Mouse (Mus musculus) embryonic facial prominence, embryonic 15.5 days (tissue): ENCODE data around the gene Nup160. TPM values are rescaled to one million over a fixed set of nuclear protein-coding genes. Genes with fewer than 3 reads are reported as not detected.

Source experiments
- ATAC-seq: fragments of 200-750 bp; cut with Nextera tagmentation; 2 replicates; pipeline ENCODE4 v1.8.0; 2017; ENCODE audit warnings: low read depth, moderate TSS enrichment; ENCODE audit not compliant: insufficient number of reproducible peaks, low FRiP score, low TSS enrichment
- H3K27ac ChIP-seq: fragments of 300-500 bp; sonication (generic); replicated peaks from 2 replicates; pipeline ENCODE4 v1.5.1; 2015; ENCODE audit warnings: mild to moderate bottlenecking, inconsistent platforms
- H3K27me3 ChIP-seq: fragments of 300-500 bp; sonication (generic); 2 replicates; pipeline ENCODE4 v1.6.1; 2015; ENCODE audit warnings: inconsistent platforms
- H3K36me3 ChIP-seq: fragments of 300-500 bp; sonication (generic); 2 replicates; pipeline ENCODE4 v1.6.1; 2015; ENCODE audit warnings: mild to moderate bottlenecking, inconsistent platforms
- H3K4me1 ChIP-seq: fragments of 300-500 bp; sonication (generic); 2 replicates; pipeline ENCODE4 v1.6.1; 2015; ENCODE audit warnings: inconsistent platforms
- H3K4me2 ChIP-seq: fragments of 300-500 bp; sonication (generic); replicated peaks from 2 replicates; pipeline ENCODE4 v1.6.1; 2015; ENCODE audit warnings: mild to moderate bottlenecking, inconsistent platforms
- H3K4me3 ChIP-seq: fragments of 300-500 bp; sonication (generic); replicated peaks from 2 replicates; pipeline ENCODE4 v1.5.1; 2015; ENCODE audit warnings: mild to moderate bottlenecking, inconsistent platforms
- H3K9ac ChIP-seq: fragments of 300-500 bp; sonication (generic); 2 replicates; pipeline ENCODE4 v1.6.1; 2015; ENCODE audit warnings: inconsistent platforms
- H3K9me3 ChIP-seq: fragments of 300-500 bp; sonication (generic); replicated peaks from 2 replicates; pipeline ENCODE4 v1.6.1; 2016; ENCODE audit warnings: inconsistent platforms
- WGBS: fragments of 180-500 bp; shearing (Covaris S2); methylation state at CpG from one replicate; pipeline ENCODE4 v1.1.7; 2015; 5-methylcytosine and 5-hydroxymethylcytosine counted together
- polyA plus RNA-seq: library from polyadenylated mRNA; unstranded; fragments of >200 nt; fragmentation: Nextera tagmentation; extraction: Ambion mirVana; gene quantifications from 2 replicates; pipeline ENCODE4 v1.2.1, GENCODE M21; 2015

The Nup160 gene
- polyA plus RNA-seq, 1 experiment from 2014 or later = 30.7 TPM

DNA sequence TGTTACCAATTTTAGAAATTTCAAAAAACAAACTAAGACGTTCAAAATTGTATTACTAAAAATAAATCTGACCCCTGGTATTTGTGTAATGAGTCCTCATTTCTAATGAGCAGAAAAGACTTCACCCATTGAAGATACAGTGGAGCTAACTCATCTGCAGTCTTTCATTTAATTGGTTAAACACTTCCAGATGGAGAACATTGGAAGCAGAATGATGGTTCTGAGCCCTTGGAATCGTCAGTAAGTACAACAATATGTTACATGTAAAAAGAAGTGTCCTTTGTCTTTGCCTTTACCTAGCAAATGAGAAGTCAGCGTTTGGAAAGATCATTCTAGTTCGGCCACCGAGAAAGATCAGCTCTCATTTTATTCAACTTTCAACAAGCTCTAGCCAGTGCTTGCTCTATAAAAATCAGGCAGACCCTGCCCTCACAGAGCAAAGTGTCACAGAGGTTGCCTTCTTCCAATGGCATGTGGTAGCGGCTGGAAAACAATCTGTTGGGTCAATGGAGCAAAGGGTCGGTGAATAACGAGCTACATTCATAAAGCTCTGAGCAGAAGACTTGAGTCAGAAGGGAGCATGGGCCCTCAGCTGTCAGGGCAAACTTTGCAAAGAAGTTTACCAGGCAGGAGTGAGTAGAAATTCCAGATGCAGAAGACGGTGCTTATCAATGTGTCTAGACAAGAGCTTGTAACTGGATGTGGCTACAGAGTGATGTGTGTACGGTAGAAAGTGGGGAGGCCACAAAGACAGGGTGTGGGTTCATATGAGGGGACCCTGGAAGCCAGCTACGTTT lies 10.2 kb upstream of the Nup160 start:
- peak overlapping the region; percentile 23; the same call in 1 of the 2 replicates for H3K4me3 ChIP-seq

DNA sequence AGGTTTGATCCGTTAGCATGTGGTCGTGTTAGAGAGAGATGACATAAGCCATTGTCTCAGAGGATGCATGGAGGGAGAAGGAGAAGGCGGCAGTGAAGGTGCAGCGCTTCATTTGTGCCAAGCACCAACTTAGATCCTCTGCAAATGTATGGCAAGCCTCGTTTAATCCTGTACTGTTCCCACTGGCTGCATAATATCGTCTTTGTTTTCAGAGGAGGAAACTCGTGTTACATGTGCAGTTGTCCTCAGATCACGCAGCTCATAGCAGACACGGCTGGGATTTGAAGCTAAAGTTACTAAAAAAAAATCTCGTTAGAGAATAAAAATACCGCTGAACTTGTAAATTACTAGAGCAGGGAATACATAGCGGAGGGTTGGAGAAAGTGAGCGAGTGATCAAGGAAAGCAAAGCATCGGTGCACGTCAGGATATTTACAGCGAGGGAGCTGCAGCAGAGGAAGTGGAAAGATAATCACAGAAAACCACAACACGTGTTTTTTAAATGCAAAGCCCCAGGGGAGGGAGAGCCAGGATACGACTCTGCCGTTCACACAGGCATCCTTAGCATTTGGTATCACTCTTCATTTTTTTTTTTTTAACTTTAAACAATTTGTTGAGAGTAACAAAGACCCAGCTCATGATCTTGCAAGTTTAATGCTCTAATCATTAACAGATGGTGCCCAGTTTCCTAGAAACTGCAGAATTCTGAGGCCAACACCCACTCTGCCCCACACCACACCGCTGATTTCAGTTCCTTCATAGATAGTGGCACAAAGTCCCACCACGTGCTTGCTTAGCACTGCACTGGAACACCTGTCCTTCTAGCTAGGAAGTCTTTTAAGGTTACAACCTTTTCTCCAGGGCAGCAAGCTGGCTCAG lies 9.4 kb upstream of the Nup160 start:
- H3K9ac ChIP-seq = no peak overlapping the region
- peak; percentile 58 for ATAC-seq
- H3K4me2 ChIP-seq = peak overlapping the region; percentile 42
- no peaks in the 10 kb centered on the region for H3K36me3 ChIP-seq
- H3K4me1 ChIP-seq = peaks cover 15% of the 10 kb centered on the region
- peak overlapping the region; percentile 23 for H3K4me3 ChIP-seq
- H3K27me3 ChIP-seq = no peaks in the 10 kb centered on the region
- no peaks in the 10 kb centered on the region for H3K9me3 ChIP-seq
- 11% methylated on average over 21 of the region's 21 CpGs for WGBS
- H3K27ac ChIP-seq = peak overlapping the region; percentile 71

More for the DNA sequence above, 10.2 kb upstream of the Nup160 start:
- Histone ChIP-seq H3K4me2 (peak overlapping the region; percentile 42), H3K27ac (peak overlapping the region; percentile 71), H3K9ac (no peak overlapping the region), H3K27me3 (no peaks in the 10 kb centered on the region), H3K9me3 (no peaks in the 10 kb centered on the region), H3K36me3 (no peaks in the 10 kb centered on the region), H3K4me1 (peaks cover 15% of the 10 kb centered on the region)
- ATAC-seq = no peak
- WGBS = 23% methylated on average over 11 of the region's 11 CpGs

DNA sequence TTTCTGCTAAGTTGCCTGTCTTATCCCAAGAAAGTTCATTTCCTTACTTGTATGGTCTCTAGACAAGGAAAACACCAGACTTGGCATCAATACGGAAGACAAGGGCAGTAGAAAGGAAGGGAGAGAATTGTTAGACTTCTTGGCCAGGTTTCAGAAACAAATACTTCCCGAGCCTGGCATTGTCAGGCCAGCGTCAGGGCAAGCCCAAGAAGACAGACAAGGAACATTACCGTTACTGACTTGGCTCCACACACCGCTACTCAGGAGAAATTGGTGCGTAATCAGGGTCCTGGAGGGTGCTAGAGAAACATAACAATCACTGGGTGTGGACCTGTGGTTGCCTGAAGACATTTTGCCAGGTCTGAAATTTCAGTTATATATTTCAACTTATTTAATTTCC lies 6.7 kb upstream of the Nup160 start:
- Histone ChIP-seq H3K4me2 (no peak overlapping the region), H3K27me3 (no peaks in the 10 kb centered on the region), H3K4me1 (peaks cover 15% of the 10 kb centered on the region), H3K9me3 (no peaks in the 10 kb centered on the region), H3K4me3 (no peak overlapping the region), H3K9ac (no peak overlapping the region), H3K27ac (no peak overlapping the region), H3K36me3 (no peaks in the 10 kb centered on the region)
- no peak for ATAC-seq
- WGBS = 70% methylated on average over 6 of the region's 6 CpGs

DNA sequence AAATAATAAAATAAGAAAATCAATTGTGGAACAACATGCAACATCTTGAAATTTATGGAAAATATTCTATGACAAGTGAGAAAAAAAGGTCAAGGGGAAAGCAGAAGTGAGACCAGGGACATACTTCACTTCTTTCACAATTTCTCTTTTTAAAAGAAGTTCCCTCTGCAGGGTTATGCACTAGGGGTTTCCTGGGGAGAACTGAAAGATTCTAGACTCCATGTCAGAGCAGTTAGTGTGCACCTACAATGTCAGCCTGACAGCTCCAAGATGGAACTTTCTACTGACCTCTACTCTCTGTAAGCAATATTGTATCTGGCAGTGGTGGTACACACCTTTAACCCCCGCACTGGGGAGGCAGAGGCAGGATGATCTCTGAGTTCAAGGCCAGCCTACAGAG lies 3.7 kb upstream of the Nup160 start:
- 90% methylated on average over 1 of the region's 1 CpGs for WGBS
- no peak overlapping the region for H3K4me3 ChIP-seq
- no peaks in the 10 kb centered on the region for H3K36me3 ChIP-seq
- H3K4me1 ChIP-seq = no peaks in the 10 kb centered on the region
- H3K27me3 ChIP-seq = no peaks in the 10 kb centered on the region
- H3K9me3 ChIP-seq = no peaks in the 10 kb centered on the region
- H3K9ac ChIP-seq = no peak overlapping the region
- no peak overlapping the region for H3K27ac ChIP-seq
- ATAC-seq = no peak
- no peak overlapping the region for H3K4me2 ChIP-seq

DNA sequence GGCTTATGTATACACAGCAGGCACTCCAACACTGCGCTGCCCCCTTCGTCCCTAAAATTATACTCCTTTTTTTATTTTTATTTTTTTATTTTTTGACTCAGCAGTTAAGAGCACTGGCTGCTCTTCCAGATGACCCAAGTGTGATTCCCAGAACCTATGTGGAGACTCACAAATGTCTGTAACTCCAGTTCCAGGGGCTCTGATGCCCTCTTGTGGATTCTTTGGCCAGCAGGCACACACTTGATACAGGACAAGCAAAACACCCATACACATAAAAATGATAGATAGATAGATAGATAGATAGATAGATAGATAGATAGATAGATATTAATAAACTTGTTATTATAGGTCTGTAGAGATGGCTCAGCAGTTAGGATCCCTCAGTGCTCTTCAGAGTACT lies 2.5 kb upstream of the Nup160 start:
- Histone ChIP-seq H3K4me1 (no peaks in the 10 kb centered on the region), H3K36me3 (no peaks in the 10 kb centered on the region), H3K27me3 (no peaks in the 10 kb centered on the region), H3K4me3 (no peak overlapping the region), H3K4me2 (no peak overlapping the region), H3K27ac (no peak overlapping the region), H3K9ac (no peak overlapping the region), H3K9me3 (no peaks in the 10 kb centered on the region)
- ATAC-seq = no peak
- WGBS = 92% methylated on average over 2 of the region's 2 CpGs

DNA sequence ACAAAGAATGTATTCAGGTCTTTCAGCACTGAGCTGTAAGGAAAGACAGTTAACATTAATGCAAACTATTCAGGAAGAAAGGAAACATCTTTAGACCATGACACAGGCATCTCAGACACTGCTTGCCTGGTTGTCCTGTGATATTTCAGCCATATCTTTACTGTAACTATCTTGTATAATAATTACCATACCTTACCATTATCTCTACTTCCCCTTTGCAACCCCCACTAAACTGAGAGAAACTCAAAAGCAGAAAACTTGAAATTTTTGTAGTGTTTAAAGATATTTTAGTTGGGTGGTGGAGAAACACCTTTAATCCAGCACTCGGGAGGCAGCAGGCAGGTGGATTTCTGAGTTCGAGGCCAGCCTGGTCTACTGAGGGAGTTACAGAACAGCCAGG lies 1.5 kb upstream of the Nup160 start:
- Histone ChIP-seq H3K9me3 (no peaks in the 10 kb centered on the region), H3K27me3 (no peaks in the 10 kb centered on the region), H3K4me3 (no peak overlapping the region), H3K4me2 (no peak overlapping the region), H3K9ac (no peak overlapping the region), H3K4me1 (peaks cover 9% of the 10 kb centered on the region; the same call in 1 of the 2 replicates), H3K27ac (no peak overlapping the region), H3K36me3 (no peaks in the 10 kb centered on the region)
- no peak for ATAC-seq
- WGBS = 88% methylated on average over 2 of the region's 2 CpGs

DNA sequence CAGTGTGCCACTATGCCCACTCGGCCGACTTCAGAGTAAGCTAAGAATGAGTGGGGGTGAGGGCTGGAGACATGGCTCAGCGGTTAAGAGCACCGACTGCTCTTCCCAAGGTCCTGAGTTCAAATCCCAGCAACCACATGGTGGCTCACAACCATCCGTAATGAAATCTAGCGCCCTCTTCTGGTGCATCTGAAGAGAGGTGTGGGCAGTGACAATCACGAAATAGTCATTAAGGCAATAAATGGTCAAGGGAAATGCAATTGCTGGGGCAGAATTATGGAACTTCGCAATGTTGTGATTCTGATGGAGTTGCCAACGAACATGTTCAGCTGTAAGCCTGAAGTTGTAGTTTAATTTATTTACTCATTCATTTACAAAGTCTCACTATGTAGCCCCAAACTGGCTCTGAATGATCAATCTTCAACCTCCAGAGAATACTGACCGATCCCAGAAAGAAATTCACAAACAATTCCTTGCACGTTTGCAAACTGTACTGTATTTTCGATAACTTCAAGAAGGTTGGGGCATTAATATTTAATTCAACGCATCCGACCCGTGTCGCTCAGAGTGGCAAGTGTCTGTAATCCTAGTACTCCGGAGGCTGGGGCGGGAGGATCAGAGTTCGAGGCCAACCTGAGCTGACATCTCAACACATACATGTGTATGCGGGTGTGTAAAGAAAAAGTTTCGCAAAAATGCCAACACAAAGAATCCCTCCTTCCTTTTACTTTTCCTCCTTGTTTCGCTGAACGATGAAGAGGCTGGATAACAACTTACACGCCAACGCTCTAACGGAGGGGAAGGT lies 1.4 kb downstream of the Nup160 start:
- H3K27me3 ChIP-seq = no peaks in the 10 kb centered on the region
- peak overlapping the region; percentile 84 for H3K4me3 ChIP-seq
- H3K27ac ChIP-seq = peak overlapping the region; percentile 97
- H3K9ac ChIP-seq = peak overlapping the region; percentile 75
- H3K4me2 ChIP-seq = peak overlapping the region; percentile 83
- no peaks in the 10 kb centered on the region for H3K36me3 ChIP-seq
- ATAC-seq = no peak
- H3K9me3 ChIP-seq = no peaks in the 10 kb centered on the region
- H3K4me1 ChIP-seq = peaks cover 10% of the 10 kb centered on the region; the same call in 1 of the 2 replicates
- WGBS = 31% methylated on average over 26 of the region's 26 CpGs

DNA sequence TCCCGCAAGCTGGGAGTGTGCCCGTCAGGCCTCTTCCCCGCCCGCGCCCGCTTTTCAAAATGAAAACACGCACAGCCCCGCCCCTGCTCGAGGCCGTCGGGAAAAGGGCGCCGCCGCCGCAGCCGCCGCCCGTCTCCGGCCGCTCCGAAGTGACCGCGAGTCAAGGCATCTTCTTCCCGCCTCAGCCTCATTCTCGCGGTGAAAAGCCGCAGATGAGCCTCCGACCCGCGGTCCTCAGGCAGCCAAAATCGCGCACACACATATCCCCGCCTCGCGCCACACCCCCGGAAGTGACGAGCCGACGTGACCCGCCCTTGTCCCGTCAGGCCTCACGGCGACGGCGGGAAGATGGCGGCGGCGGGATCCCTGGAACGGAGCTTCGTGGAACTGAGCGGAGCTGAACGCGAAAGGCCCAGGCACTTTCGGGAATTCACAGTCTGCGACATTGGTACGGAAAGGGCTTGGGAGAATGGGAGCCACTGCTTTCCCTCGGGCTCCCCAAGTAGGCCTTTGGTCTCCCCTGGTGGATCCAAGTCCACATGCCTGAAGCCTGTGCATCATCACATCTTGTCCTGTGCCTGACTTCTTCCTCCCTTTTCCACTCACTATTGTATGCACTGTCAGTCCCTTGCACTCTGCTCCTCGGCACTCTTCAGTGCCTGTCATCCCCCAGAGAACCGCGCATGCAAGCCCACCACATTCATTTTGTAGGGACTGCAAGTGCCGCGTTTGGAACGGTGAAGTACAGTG lies 2.2 kb downstream of the Nup160 start:
- Histone ChIP-seq H3K36me3 (peaks cover under 1% of the 10 kb centered on the region), H3K4me3 (peak overlapping the region; percentile 84), H3K9ac (peak overlapping the region; percentile 75), H3K4me1 (peaks cover 10% of the 10 kb centered on the region; the same call in 1 of the 2 replicates), H3K27ac (peak overlapping the region; percentile 97), H3K27me3 (no peaks in the 10 kb centered on the region), H3K9me3 (no peaks in the 10 kb centered on the region), H3K4me2 (peak overlapping the region; percentile 83)
- ATAC-seq = peak; percentile 96
- under 1% methylated on average over 63 of the region's 63 CpGs for WGBS

DNA sequence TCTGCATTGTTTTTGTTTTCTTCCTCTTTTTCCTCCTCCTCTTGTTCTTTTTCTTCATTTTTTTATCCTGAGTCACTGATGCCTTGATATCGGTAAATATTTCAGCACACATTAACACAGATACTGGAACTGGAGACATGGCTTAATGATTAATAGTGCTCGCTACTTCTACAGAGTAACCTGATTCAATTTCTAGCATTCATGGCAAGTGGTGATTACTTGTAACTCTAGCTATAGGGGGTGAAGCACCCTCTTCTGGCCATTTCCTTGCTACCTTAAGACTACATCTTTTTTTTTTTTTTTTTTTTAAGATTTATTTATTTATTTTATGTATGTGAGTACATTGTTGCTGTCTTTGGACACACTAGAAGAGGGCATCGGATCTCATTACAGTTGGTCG lies 23.9 kb downstream of the Nup160 start:
- Histone ChIP-seq H3K4me1 (no peaks in the 10 kb centered on the region), H3K36me3 (peaks cover 77% of the 10 kb centered on the region), H3K9me3 (no peaks in the 10 kb centered on the region), H3K4me3 (no peak overlapping the region), H3K4me2 (no peak overlapping the region), H3K27me3 (no peaks in the 10 kb centered on the region), H3K27ac (no peak overlapping the region), H3K9ac (no peak overlapping the region)
- 85% methylated on average over 4 of the region's 4 CpGs for WGBS
- ATAC-seq = no peak

DNA sequence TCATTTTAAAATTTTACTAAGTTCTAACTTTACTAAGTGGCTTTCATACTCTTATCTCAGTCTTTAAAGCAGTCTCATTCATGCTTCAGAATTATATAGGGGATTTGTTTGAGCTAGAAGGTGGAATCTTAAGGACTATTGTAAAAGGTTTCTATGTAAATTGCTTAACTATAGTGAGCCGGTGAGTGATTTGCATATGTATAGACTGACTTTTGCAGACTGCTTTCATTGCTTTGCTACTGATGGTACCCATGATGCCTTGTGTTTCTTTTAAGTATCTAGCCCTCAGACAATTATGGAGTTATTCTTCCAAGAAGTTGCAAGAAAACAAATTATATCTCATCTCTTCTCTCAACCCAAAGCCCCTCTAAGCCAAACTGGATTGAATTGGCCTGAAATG lies 31.5 kb downstream of the Nup160 start:
- 89% methylated on average over 1 of the region's 1 CpGs for WGBS

More for the DNA sequence above, 31.5 kb downstream of the Nup160 start:
- H3K4me2 ChIP-seq = no peak overlapping the region
- no peaks in the 10 kb centered on the region for H3K4me1 ChIP-seq
- H3K4me3 ChIP-seq = no peak overlapping the region
- no peak overlapping the region for H3K9ac ChIP-seq
- peaks cover 85% of the 10 kb centered on the region for H3K36me3 ChIP-seq
- H3K9me3 ChIP-seq = no peaks in the 10 kb centered on the region
- ATAC-seq = no peak
- H3K27ac ChIP-seq = no peak overlapping the region
- H3K27me3 ChIP-seq = no peaks in the 10 kb centered on the region
